Mouse (Mus musculus): ENCODE results near the gene Bpifb3. TPM values are rescaled to one million over a fixed set of nuclear protein-coding genes. Genes with fewer than 3 reads are reported as not detected.

The Bpifb3 gene
- polyA plus RNA-seq (2015; fragmentation: Nextera tagmentation; extraction: Ambion mirVana) = 0.05 and 0.07 TPM in 2 replicates

GRCm38 (mm10) chr2:153917930-153918329 is at the start of gene Bpifb3:
Gene Bpifb3 (plus strand): TSS chr2:153918230.
- Histone ChIP-seq H3K9ac (ENCODE audit: low read length) (no peak within 1 kb of the TSS), H3K4me2 (replicated peaks; ENCODE audit: low read depth) (no peak within 1 kb of the TSS), H3K4me1 (replicated peaks; ENCODE audit: control insufficient read depth, insufficient read depth) (no peaks in the 10 kb centered on the region), H3K27ac (replicated peaks) (no peak within 1 kb of the TSS), H3K36me3 (ENCODE audit: control insufficient read depth, insufficient read depth, low read length) (no peaks in the 10 kb centered on the region), H3K27me3 (ENCODE audit: control insufficient read depth, insufficient read depth, low read length) (no peaks in the 10 kb centered on the region), H3K9me3 (ENCODE audit: control insufficient read depth, low read length) (no peaks in the 10 kb centered on the region), H3K4me3 (ENCODE audit: low read depth, low read length) (no peak within 1 kb of the TSS)
- DNase-seq (ENCODE audit: low spot score) = no peak
- TF ChIP-seq CTCF (IDR thresholded peaks at IDR 0.05; ENCODE audit: low read depth) = no peak
- no peak for TF ChIP-seq EP300 (optimal IDR thresholded peaks at IDR 0.05)
- ATAC-seq (ENCODE audit: low FRiP score, low TSS enrichment) = no peak
- 76% methylated on average over 8 of the region's 8 CpGs for WGBS

- TF ChIP-seq EP300 (optimal IDR thresholded peaks at IDR 0.05) = no peak
- TF ChIP-seq CTCF (IDR thresholded peaks at IDR 0.05; ENCODE audit: low read depth) = no peak
- ATAC-seq (ENCODE audit: low FRiP score, low TSS enrichment) (no peak), DNase-seq (ENCODE audit: low spot score) (no peak)
- H3K4me1 ChIP-seq (replicated peaks; ENCODE audit: control insufficient read depth, insufficient read depth) = no peaks in the 10 kb centered on the region
- no peaks in the 10 kb centered on the region for H3K9me3 ChIP-seq (ENCODE audit: control insufficient read depth, low read length)
- H3K27me3 ChIP-seq (ENCODE audit: control insufficient read depth, insufficient read depth, low read length) = no peaks in the 10 kb centered on the region
- no peak within 1 kb of the TSS for H3K4me2 ChIP-seq (replicated peaks; ENCODE audit: low read depth)
- 89% methylated on average over 4 of the region's 4 CpGs for WGBS
- H3K9ac ChIP-seq (ENCODE audit: low read length) = no peak within 1 kb of the TSS
- no peak within 1 kb of the TSS for H3K4me3 ChIP-seq (ENCODE audit: low read depth, low read length)
- no peaks in the 10 kb centered on the region for H3K36me3 ChIP-seq (ENCODE audit: control insufficient read depth, insufficient read depth, low read length)
- no peak within 1 kb of the TSS for H3K27ac ChIP-seq (replicated peaks)
These were observed 47.0 kb upstream of the Bpifb3 start, which contains the start of gene Sun5 for GRCm38 (mm10) chr2:153870984-153871383. Gene Sun5 (minus strand): TSS chr2:153871084.

DNA sequence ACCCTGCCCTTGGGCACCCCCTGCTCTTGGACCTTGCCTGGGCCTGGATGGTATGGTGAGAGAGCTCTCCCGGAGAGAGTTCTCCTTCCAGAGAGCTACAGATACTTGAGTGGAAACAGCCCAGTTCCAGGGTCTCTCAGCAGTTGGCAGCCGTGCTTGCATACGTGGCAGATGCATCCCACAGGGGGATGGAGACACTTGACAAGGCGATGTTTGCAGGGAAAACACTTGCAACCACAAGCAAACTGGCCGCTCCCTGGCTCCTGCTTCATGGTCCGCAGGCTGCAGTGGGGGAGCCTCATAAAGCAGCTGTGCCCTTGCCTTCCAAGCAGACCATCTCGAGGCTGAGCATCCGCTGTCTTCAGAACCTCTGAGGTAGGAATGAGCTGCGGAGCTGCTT is 43.3 kb upstream of the Bpifb3 start, which contains the start of gene Bpifb2:
TSS of gene Bpifb2 (plus strand) at position 301 of the 400 bp plus-strand sequence.
- H3K9me3 ChIP-seq (ENCODE audit: control insufficient read depth, low read length) = no peaks in the 10 kb centered on the region
- WGBS = 59% methylated on average over 9 of the region's 9 CpGs

DNA sequence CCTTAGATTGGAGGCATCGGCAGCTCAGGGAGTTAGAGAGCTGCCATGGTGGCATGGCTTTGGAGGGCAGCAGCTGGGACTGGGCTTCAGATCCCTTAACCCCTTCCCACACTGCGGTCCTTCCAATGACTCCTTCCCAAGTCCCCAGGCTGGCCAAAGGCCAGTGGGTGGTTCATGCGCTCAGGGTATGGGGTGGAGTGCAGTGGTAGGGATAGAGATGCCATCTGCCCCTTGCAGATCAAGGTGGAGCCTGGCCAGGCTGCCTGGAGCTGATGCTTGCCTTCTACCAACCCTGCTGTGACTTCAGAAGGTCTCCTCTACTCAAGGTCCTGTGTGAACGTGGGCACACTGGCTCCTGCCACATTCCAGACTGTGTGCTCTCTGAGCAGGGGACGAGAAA is 18.9 kb upstream of the Bpifb3 start:
- no peaks in the 10 kb centered on the region for H3K9me3 ChIP-seq (ENCODE audit: control insufficient read depth, low read length)
- ATAC-seq (ENCODE audit: low FRiP score, low TSS enrichment) = no peak
- H3K4me3 ChIP-seq (ENCODE audit: low read depth, low read length) = no peak overlapping the region
- no peak for DNase-seq (ENCODE audit: low spot score)
- H3K36me3 ChIP-seq (ENCODE audit: control insufficient read depth, insufficient read depth, low read length) = no peaks in the 10 kb centered on the region
- no peak overlapping the region for H3K27ac ChIP-seq (replicated peaks)
- H3K4me2 ChIP-seq (replicated peaks; ENCODE audit: low read depth) = no peak overlapping the region
- H3K9ac ChIP-seq (ENCODE audit: low read length) = no peak overlapping the region
- no peaks in the 10 kb centered on the region for H3K4me1 ChIP-seq (replicated peaks; ENCODE audit: control insufficient read depth, insufficient read depth)
- TF ChIP-seq EP300 (optimal IDR thresholded peaks at IDR 0.05) (no peak), CTCF (IDR thresholded peaks at IDR 0.05; ENCODE audit: low read depth) (no peak)
- H3K27me3 ChIP-seq (ENCODE audit: control insufficient read depth, insufficient read depth, low read length) = no peaks in the 10 kb centered on the region
- 78% methylated on average over 5 of the region's 5 CpGs for WGBS

More for the DNA sequence above, 43.3 kb upstream of the Bpifb3 start, which contains the start of gene Bpifb2:
- H3K27ac ChIP-seq (replicated peaks) = no peak within 1 kb of the TSS
- ATAC-seq (ENCODE audit: low FRiP score, low TSS enrichment) = no peak
- H3K9ac ChIP-seq (ENCODE audit: low read length) = no peak within 1 kb of the TSS
- no peak within 1 kb of the TSS for H3K4me3 ChIP-seq (ENCODE audit: low read depth, low read length)
- no peak for DNase-seq (ENCODE audit: low spot score)
- TF ChIP-seq CTCF (IDR thresholded peaks at IDR 0.05; ENCODE audit: low read depth) = no peak
- no peak for TF ChIP-seq EP300 (optimal IDR thresholded peaks at IDR 0.05)
- no peaks in the 10 kb centered on the region for H3K27me3 ChIP-seq (ENCODE audit: control insufficient read depth, insufficient read depth, low read length)
- H3K4me1 ChIP-seq (replicated peaks; ENCODE audit: control insufficient read depth, insufficient read depth) = no peaks in the 10 kb centered on the region
- H3K4me2 ChIP-seq (replicated peaks; ENCODE audit: low read depth) = no peak within 1 kb of the TSS
- H3K36me3 ChIP-seq (ENCODE audit: control insufficient read depth, insufficient read depth, low read length) = no peaks in the 10 kb centered on the region

DNA sequence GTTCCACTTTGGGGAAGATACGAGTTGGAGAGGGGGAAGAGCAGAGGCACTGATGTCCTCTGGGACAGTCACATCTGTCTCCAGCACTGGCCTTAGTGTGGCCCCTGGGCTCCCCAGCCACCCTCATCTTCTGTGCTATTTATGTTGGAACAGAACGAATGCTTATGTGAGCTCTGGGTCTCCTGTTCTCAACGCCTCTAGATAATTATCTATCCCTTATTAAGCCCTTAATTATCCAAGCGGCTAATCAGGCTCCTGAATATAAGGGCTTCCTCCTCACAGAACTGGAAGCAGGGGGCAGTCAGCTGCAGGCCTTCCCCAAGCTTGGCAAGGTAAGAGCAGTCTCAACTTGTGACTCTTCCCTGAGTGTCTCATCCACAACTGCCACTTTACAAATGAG is 17.9 kb upstream of the Bpifb3 start, which contains the start of gene Bpifb6:
TSS of gene Bpifb6 (plus strand) at position 301 of the 400 bp plus-strand sequence.
- H3K4me2 ChIP-seq (replicated peaks; ENCODE audit: low read depth) = no peak within 1 kb of the TSS
- H3K4me1 ChIP-seq (replicated peaks; ENCODE audit: control insufficient read depth, insufficient read depth) = no peaks in the 10 kb centered on the region
- H3K27me3 ChIP-seq (ENCODE audit: control insufficient read depth, insufficient read depth, low read length) = no peaks in the 10 kb centered on the region
- ATAC-seq (ENCODE audit: low FRiP score, low TSS enrichment) (no peak), DNase-seq (ENCODE audit: low spot score) (no peak)
- H3K9me3 ChIP-seq (ENCODE audit: control insufficient read depth, low read length) = no peaks in the 10 kb centered on the region
- H3K36me3 ChIP-seq (ENCODE audit: control insufficient read depth, insufficient read depth, low read length) = no peaks in the 10 kb centered on the region
- no peak for TF ChIP-seq EP300 (optimal IDR thresholded peaks at IDR 0.05)
- TF ChIP-seq CTCF (IDR thresholded peaks at IDR 0.05; ENCODE audit: low read depth) = no peak
- no peak within 1 kb of the TSS for H3K27ac ChIP-seq (replicated peaks)
- WGBS = 70% methylated on average over 4 of the region's 4 CpGs
- H3K9ac ChIP-seq (ENCODE audit: low read length) = no peak within 1 kb of the TSS
- no peak within 1 kb of the TSS for H3K4me3 ChIP-seq (ENCODE audit: low read depth, low read length)

DNA sequence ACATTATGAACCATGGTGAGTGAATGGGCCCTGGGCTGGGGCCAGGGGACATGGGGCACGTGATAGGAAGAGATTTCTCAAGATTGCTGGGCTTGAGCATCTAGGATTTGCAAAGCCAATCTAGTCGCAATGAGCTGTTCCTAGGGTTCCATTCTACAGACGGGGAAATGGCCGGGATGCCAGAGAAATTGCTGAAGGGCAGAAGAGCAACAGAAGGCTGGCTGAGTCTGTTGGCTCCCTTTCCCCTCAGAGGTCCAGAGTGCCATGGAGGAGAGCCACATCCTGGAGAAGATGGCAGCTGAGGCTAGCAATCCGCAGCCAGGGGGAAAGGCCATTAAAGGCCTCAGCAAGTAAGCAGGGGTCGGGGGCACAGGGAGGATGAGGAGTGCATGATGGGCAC is 15.3 kb upstream of the Bpifb3 start:
- Histone ChIP-seq H3K9me3 (ENCODE audit: control insufficient read depth, low read length) (no peaks in the 10 kb centered on the region), H3K9ac (ENCODE audit: low read length) (no peak overlapping the region), H3K4me3 (ENCODE audit: low read depth, low read length) (no peak overlapping the region), H3K4me2 (replicated peaks; ENCODE audit: low read depth) (no peak overlapping the region), H3K27me3 (ENCODE audit: control insufficient read depth, insufficient read depth, low read length) (no peaks in the 10 kb centered on the region), H3K27ac (replicated peaks) (no peak overlapping the region), H3K4me1 (replicated peaks; ENCODE audit: control insufficient read depth, insufficient read depth) (no peaks in the 10 kb centered on the region), H3K36me3 (ENCODE audit: control insufficient read depth, insufficient read depth, low read length) (no peaks in the 10 kb centered on the region)
- WGBS = 73% methylated on average over 6 of the region's 6 CpGs
- DNase-seq (ENCODE audit: low spot score) = no peak
- no peak for ATAC-seq (ENCODE audit: low FRiP score, low TSS enrichment)
- TF ChIP-seq EP300 (optimal IDR thresholded peaks at IDR 0.05) (no peak), CTCF (IDR thresholded peaks at IDR 0.05; ENCODE audit: low read depth) (no peak)
